Mouse (Mus musculus): ENCODE data around the gene Fam221b. TPM values are rescaled to one million over a fixed set of nuclear protein-coding genes. Genes with fewer than 3 reads are reported as not detected.

Gene Fam221b
- 1.5 and 2.0 TPM in 2 replicates for polyA plus RNA-seq (2015; fragmentation: Nextera tagmentation; extraction: Ambion mirVana)

DNA sequence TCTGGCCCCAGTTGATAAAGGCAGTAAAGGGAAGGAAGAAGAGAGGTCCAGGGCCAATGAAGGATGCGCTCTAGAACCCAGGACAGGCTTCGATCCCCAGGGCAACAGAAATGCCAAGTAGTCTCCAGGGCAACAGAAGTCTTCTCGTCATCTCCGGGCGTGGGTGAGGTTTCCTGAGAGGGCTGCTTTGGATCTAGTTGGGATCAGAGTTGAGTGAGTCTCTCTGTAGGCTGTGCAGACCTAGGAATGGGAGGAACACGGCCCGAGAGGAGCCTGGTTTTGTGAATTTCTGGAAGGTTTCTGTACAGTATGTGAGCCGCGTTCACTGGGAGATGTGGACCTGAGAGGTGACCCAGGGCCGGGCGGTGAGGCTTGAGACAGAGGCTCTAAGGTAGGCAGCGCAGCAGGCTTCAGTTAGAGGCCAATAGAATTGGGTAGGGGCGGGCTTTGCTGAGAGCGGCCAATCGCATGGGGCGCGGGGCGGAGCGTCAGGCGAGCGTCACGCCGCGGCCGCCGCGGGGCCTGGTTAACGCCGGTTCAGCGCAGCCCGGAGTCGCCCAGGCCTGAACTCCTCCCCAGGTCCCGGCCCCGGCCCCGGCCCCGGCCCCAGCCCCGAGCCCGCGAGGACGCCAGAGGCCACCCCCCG is at the start of gene Fam221b, which contains the start of gene Tmem8b:
TSS of gene Fam221b (minus strand) at position 364 of the 646 bp plus-strand sequence.
TSS of gene Tmem8b (plus strand) at position 190 of the 646 bp plus-strand sequence.
- Histone ChIP-seq H3K36me3 (ENCODE audit: control insufficient read depth, insufficient read depth, low read length) (0 out of 2 replicates have a peak, but pooled peaks cover under 1% of the 10 kb centered on the region), H3K4me3 (ENCODE audit: low read length) (peak within 1 kb of the TSS; percentile 93), H3K27ac (ENCODE audit: low read depth, low read length) (peak within 1 kb of the TSS; percentile 75), H3K27me3 (replicated peaks; ENCODE audit: control insufficient read depth, insufficient read depth, low read length) (no peaks in the 10 kb centered on the region; the same call in 1 of the 2 replicates), H3K9me3 (ENCODE audit: control insufficient read depth, low read length) (no peaks in the 10 kb centered on the region), H3K9ac (ENCODE audit: low read depth, low read length) (peak within 1 kb of the TSS; percentile 98), H3K4me1 (ENCODE audit: control insufficient read depth, insufficient read depth, low read depth, low read length) (peaks cover 38% of the 10 kb centered on the region), H3K4me2 (ENCODE audit: low read length) (peak within 1 kb of the TSS; percentile 73)
- under 1% methylated on average over 27 of the region's 41 CpGs for WGBS
- peak; percentile 97 for ATAC-seq

DNA sequence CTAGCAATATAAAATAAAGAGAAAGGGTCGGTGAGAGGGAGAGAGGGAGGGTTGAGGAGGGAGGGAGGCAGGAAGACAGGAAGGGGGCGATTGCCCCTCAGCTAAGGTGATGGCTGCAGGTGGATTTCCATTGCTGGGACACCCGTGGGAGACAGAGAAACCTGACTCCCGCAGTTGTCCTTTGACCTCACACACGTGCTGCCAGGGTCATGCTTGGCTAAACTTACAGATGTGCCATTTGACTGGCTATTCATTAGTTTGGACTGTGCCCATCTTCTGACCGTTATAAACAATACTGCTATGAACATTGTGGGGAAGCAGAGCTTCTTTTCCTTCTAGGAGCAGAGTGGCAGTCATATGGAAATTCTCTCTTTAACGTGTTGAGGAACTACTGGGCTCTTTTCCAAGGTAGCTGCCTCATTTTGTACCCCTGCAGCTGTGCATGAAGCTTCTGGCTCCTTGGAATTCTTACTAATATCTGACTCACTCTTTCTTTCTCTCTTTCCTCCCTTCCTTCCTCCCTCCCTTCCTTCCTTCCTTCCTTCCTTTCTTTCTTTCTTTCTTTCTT is 44.8 kb upstream of the Fam221b start:
- 33% methylated on average over 7 of the region's 7 CpGs for WGBS
- H3K9me3 ChIP-seq (ENCODE audit: control insufficient read depth, low read length): no peaks in the 10 kb centered on the region
- ATAC-seq: no peak
- H3K4me2 ChIP-seq (ENCODE audit: low read length): no peak overlapping the region
- H3K4me1 ChIP-seq (ENCODE audit: control insufficient read depth, insufficient read depth, low read depth, low read length): peaks cover 3% of the 10 kb centered on the region; the same call in 1 of the 2 replicates
- H3K9ac ChIP-seq (ENCODE audit: low read depth, low read length): no peak overlapping the region; the same call in 1 of the 2 replicates
- H3K4me3 ChIP-seq (ENCODE audit: low read length): no peak overlapping the region
- H3K36me3 ChIP-seq (ENCODE audit: control insufficient read depth, insufficient read depth, low read length): no peaks in the 10 kb centered on the region
- H3K27me3 ChIP-seq (replicated peaks; ENCODE audit: control insufficient read depth, insufficient read depth, low read length): no peaks in the 10 kb centered on the region
- H3K27ac ChIP-seq (ENCODE audit: low read depth, low read length): no peak overlapping the region

GRCm38 (mm10) chr4:43711821-43712220 is 42.9 kb upstream of the Fam221b start:
- H3K9ac ChIP-seq (ENCODE audit: low read depth, low read length): no peak overlapping the region
- H3K4me1 ChIP-seq (ENCODE audit: control insufficient read depth, insufficient read depth, low read depth, low read length): peaks cover 3% of the 10 kb centered on the region; the same call in 1 of the 2 replicates
- no peak overlapping the region for H3K4me3 ChIP-seq (ENCODE audit: low read length)
- H3K36me3 ChIP-seq (ENCODE audit: control insufficient read depth, insufficient read depth, low read length): no peaks in the 10 kb centered on the region
- no peak for ATAC-seq
- 4% methylated on average over 2 of the region's 2 CpGs for WGBS
- H3K27ac ChIP-seq (ENCODE audit: low read depth, low read length): no peak overlapping the region
- no peak overlapping the region for H3K4me2 ChIP-seq (ENCODE audit: low read length)
- H3K27me3 ChIP-seq (replicated peaks; ENCODE audit: control insufficient read depth, insufficient read depth, low read length): no peaks in the 10 kb centered on the region
- no peaks in the 10 kb centered on the region for H3K9me3 ChIP-seq (ENCODE audit: control insufficient read depth, low read length)

GRCm38 (mm10) chr4:43709869-43710268 is 40.9 kb upstream of the Fam221b start, which contains the start of gene Olfr71:
TSS of gene Olfr71 (minus strand) at chr4:43710255.
- Histone ChIP-seq H3K9ac (ENCODE audit: low read depth, low read length) (no peak within 1 kb of the TSS), H3K27ac (ENCODE audit: low read depth, low read length) (no peak within 1 kb of the TSS), H3K36me3 (ENCODE audit: control insufficient read depth, insufficient read depth, low read length) (no peaks in the 10 kb centered on the region), H3K4me3 (ENCODE audit: low read length) (no peak within 1 kb of the TSS), H3K9me3 (ENCODE audit: control insufficient read depth, low read length) (no peaks in the 10 kb centered on the region), H3K4me2 (ENCODE audit: low read length) (no peak within 1 kb of the TSS), H3K4me1 (ENCODE audit: control insufficient read depth, insufficient read depth, low read depth, low read length) (peaks cover 3% of the 10 kb centered on the region; the same call in 1 of the 2 replicates), H3K27me3 (replicated peaks; ENCODE audit: control insufficient read depth, insufficient read depth, low read length) (no peaks in the 10 kb centered on the region; the same call in 1 of the 2 replicates)
- no peak for ATAC-seq
- 82% methylated on average over 6 of the region's 6 CpGs for WGBS

DNA sequence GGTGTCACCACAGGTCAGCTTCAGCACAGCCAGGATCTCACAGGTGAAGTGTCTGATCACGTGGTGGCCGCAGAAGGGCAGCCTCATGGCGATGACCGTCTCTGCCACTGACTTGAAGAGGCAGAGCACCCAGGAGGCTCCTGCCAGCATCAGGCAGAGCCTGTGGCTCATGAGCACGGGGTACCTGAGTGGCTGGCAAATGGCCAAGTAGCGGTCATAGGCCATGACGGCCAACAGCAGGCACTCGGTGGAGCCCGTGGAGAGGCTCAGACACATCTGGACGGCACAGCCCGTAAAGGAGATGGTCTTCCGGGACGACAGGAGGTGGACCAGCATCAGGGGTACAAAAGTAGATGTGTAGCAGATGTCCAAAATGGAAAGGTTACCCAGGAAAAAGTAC is 37.0 kb upstream of the Fam221b start:
- H3K36me3 ChIP-seq (ENCODE audit: control insufficient read depth, insufficient read depth, low read length): no peaks in the 10 kb centered on the region
- H3K27ac ChIP-seq (ENCODE audit: low read depth, low read length): no peak overlapping the region
- no peak overlapping the region for H3K9ac ChIP-seq (ENCODE audit: low read depth, low read length)
- H3K4me2 ChIP-seq (ENCODE audit: low read length): no peak overlapping the region
- no peaks in the 10 kb centered on the region; the same call in 1 of the 2 replicates for H3K27me3 ChIP-seq (replicated peaks; ENCODE audit: control insufficient read depth, insufficient read depth, low read length)
- H3K4me3 ChIP-seq (ENCODE audit: low read length): no peak overlapping the region
- H3K9me3 ChIP-seq (ENCODE audit: control insufficient read depth, low read length): no peaks in the 10 kb centered on the region
- no peak for ATAC-seq
- 81% methylated on average over 13 of the region's 13 CpGs for WGBS
- H3K4me1 ChIP-seq (ENCODE audit: control insufficient read depth, insufficient read depth, low read depth, low read length): no peaks in the 10 kb centered on the region

DNA sequence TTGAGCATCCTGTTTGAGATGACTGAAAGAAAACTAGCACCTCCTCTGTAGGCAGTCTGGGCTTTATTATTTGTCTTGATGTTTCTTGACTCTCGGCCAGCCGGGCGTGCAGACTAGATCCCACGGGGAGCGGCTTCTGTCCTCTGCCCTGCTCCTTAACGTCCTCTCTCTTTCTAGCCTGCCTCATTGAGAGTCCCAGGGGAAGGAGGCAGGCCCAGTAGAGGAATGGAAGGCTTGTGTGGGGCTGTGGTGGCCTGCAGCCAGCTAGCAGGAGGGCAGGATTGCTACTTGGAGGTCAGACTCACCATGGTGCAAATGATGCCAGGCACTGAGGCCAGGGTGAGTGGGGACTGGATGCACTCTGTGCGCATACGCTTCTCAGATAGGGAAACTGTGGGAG is 34.9 kb upstream of the Fam221b start:
- Histone ChIP-seq H3K27ac (ENCODE audit: low read depth, low read length) (no peak overlapping the region), H3K4me1 (ENCODE audit: control insufficient read depth, insufficient read depth, low read depth, low read length) (no peaks in the 10 kb centered on the region), H3K4me3 (ENCODE audit: low read length) (no peak overlapping the region), H3K4me2 (ENCODE audit: low read length) (no peak overlapping the region), H3K9me3 (ENCODE audit: control insufficient read depth, low read length) (no peaks in the 10 kb centered on the region), H3K27me3 (replicated peaks; ENCODE audit: control insufficient read depth, insufficient read depth, low read length) (no peaks in the 10 kb centered on the region; the same call in 1 of the 2 replicates), H3K9ac (ENCODE audit: low read depth, low read length) (no peak overlapping the region), H3K36me3 (ENCODE audit: control insufficient read depth, insufficient read depth, low read length) (no peaks in the 10 kb centered on the region)
- 58% methylated on average over 8 of the region's 8 CpGs for WGBS
- no peak for ATAC-seq

DNA sequence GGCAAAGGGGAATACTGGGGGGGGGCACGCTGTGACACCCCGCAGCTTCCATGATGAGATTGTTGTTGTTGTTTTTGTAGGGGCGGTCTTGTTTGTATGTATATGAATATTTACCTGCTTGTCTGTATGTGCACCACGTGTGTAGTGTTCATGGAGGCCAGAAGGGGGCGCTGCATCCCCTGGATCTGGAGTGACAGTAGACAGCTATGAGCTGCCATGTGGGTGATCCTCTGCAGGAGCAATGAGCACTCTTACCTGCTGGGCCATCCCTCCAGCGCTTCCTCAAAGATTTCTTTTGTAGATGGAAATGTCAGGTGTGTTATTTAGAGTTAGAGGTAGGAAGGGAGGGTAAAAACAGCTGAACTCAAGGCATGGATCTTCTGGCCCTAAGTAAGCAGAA is 34.5 kb upstream of the Fam221b start:
- no peaks in the 10 kb centered on the region; the same call in 1 of the 2 replicates for H3K27me3 ChIP-seq (replicated peaks; ENCODE audit: control insufficient read depth, insufficient read depth, low read length)
- ATAC-seq: no peak
- H3K36me3 ChIP-seq (ENCODE audit: control insufficient read depth, insufficient read depth, low read length): no peaks in the 10 kb centered on the region
- no peaks in the 10 kb centered on the region for H3K9me3 ChIP-seq (ENCODE audit: control insufficient read depth, low read length)
- no peaks in the 10 kb centered on the region for H3K4me1 ChIP-seq (ENCODE audit: control insufficient read depth, insufficient read depth, low read depth, low read length)
- 86% methylated on average over 6 of the region's 6 CpGs for WGBS
- no peak overlapping the region for H3K4me2 ChIP-seq (ENCODE audit: low read length)
- H3K4me3 ChIP-seq (ENCODE audit: low read length): no peak overlapping the region
- H3K27ac ChIP-seq (ENCODE audit: low read depth, low read length): no peak overlapping the region
- no peak overlapping the region for H3K9ac ChIP-seq (ENCODE audit: low read depth, low read length)

DNA sequence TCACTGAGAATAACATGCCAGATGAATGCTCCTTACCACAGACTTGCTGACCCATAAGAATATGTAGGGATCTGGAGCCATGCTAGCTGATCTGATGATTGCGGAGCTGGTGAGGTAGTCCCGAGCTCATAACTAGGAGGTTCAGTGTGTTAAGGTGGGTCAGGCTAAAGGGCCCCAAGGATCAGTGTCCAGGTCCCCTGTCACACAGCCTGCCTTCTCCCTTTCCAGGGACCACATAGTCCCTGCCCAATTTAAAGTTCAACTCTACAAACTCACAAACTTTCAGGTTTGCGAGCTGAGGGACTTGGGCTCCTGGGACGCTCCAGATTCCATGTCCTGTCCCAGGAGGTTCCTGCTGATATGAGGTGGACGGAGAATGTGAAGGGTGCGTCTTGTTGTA is 31.8 kb upstream of the Fam221b start, which contains the start of gene Olfr70:
TSS of gene Olfr70 (minus strand) at position 101 of the 400 bp plus-strand sequence.
- Histone ChIP-seq H3K27ac (ENCODE audit: low read depth, low read length) (no peak within 1 kb of the TSS), H3K9me3 (ENCODE audit: control insufficient read depth, low read length) (no peaks in the 10 kb centered on the region), H3K9ac (ENCODE audit: low read depth, low read length) (no peak within 1 kb of the TSS), H3K4me3 (ENCODE audit: low read length) (no peak within 1 kb of the TSS), H3K27me3 (replicated peaks; ENCODE audit: control insufficient read depth, insufficient read depth, low read length) (no peaks in the 10 kb centered on the region; the same call in 1 of the 2 replicates), H3K4me1 (ENCODE audit: control insufficient read depth, insufficient read depth, low read depth, low read length) (no peaks in the 10 kb centered on the region), H3K36me3 (ENCODE audit: control insufficient read depth, insufficient read depth, low read length) (no peaks in the 10 kb centered on the region), H3K4me2 (ENCODE audit: low read length) (no peak within 1 kb of the TSS)
- ATAC-seq: no peak
- 94% methylated on average over 6 of the region's 6 CpGs for WGBS

DNA sequence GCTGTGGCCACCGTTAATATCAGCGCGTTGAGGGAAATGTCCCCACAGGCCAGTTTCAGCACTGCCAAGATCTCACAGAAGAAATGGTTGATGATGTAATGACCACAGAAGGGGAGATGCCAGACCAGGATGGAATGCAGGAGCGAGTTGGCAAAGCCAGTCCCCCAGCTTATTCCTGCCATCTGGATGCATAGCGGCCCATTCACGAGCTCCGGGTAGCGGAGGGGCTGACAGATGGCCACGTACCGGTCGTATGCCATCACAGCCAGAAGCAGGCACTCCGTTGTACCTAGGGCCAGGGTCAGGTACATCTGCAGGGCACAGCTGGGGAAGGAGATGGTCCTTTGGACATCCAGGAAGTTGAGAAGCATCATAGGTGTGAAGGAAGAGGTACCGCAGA is 27.6 kb upstream of the Fam221b start:
- H3K27me3 ChIP-seq (replicated peaks; ENCODE audit: control insufficient read depth, insufficient read depth, low read length): no peaks in the 10 kb centered on the region
- no peak overlapping the region for H3K27ac ChIP-seq (ENCODE audit: low read depth, low read length)
- ATAC-seq: 0 out of 2 replicates have a peak, but pooled peaks have one; percentile 16
- H3K4me3 ChIP-seq (ENCODE audit: low read length): no peak overlapping the region
- H3K9me3 ChIP-seq (ENCODE audit: control insufficient read depth, low read length): no peaks in the 10 kb centered on the region
- H3K9ac ChIP-seq (ENCODE audit: low read depth, low read length): no peak overlapping the region
- H3K4me1 ChIP-seq (ENCODE audit: control insufficient read depth, insufficient read depth, low read depth, low read length): no peaks in the 10 kb centered on the region
- H3K4me2 ChIP-seq (ENCODE audit: low read length): no peak overlapping the region
- 83% methylated on average over 13 of the region's 13 CpGs for WGBS
- H3K36me3 ChIP-seq (ENCODE audit: control insufficient read depth, insufficient read depth, low read length): no peaks in the 10 kb centered on the region
